Mouse (Mus musculus): Measurements from ENCODE around the gene Phf12.

The Phf12 gene

DNA sequence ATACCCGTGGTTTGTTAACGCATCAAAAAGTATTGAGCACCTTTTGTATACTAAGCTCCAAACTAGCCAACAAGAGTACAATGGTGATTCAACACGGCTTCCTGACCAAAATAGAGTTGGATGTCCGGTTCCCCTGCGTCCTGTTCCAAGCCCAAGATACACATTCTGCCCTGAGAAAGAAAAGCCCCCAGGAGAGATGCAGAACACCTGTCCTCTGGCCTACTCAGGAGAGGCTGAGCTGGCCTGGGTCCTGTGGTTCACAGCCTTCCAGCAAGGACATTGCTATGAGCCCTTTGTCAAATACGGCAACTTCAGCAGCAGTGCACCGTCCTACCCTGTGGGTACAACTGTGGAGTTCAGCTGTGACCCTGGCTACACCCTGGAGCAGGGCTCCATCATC, 9.0 kb upstream of the Phf12 start:
- no peak for DNase-seq

- no peak for DNase-seq
Measured at GRCm38 (mm10) chr11:77974325-77974724, 8.2 kb upstream of the Phf12 start.

- DNase-seq: no peak
Measured at GRCm38 (mm10) chr11:77975873-77976272, 6.7 kb upstream of the Phf12 start.

DNA sequence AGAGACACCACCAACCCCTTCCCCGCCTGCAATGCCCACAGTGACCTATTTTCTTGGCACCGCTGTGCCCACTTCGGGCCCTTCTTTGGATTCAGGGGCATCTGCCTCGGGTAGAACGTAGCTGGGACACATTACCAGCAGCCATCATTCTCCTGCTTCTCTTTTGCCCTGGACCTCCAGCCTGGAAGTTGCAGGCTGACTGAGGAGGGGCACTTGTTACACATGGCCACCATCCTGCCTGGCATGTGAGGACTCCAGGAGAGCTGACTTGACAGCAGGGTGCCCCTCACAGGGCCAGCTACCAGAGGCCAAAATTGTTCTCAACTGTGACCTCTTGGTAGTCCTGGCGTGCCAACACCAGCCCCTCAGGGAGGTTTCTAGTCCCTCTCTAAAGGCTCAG, 4.4 kb upstream of the Phf12 start:
- no peak for DNase-seq

- DNase-seq: no peak
Measured at GRCm38 (mm10) chr11:77979221-77979809, 3.2 kb upstream of the Phf12 start.

DNA sequence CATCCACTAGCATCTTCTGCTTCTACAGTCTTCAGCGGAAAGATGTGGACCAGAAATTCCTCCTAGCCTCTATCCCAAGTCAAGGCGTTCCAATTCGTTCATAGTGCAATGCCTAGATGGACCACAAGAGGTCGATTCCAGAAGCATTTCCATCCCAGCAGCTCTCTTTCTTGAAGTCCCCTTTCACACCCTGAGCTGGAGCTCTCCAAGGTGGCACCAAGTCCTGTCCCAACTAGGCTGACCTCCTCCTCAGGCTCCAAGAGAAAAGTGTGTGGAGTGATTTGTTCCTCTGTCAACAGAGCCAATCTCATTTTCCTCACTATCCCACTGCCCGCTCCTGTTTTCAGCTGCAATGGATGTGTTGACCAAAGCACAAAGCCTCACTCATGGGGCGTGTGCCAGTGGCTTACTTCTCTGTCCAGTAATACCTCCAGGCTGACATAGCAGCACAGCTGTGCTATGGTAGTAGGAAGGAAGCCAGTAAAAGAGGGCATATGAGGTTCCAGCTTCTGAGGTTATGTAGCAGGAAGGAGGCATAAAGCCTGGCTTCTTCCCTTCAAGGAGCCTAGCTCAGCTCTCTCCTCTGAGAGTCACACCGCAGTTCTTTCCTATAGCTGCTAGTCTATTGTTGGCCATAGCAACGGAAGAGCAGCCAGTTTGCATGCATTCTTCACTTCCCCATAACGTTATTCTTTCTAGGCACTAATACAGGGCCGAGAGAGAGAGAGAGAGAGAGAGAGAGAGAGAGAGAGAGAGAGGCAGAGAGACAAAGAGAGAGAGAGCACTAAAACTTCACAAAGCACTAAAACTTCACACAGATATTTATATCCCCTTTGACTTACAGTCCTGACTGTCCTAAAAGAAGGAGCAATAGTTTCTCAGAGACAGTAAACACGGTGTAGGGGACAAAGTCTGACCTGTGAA, 2.0 kb upstream of the Phf12 start:
- DNase-seq: peak; percentile 76

DNA sequence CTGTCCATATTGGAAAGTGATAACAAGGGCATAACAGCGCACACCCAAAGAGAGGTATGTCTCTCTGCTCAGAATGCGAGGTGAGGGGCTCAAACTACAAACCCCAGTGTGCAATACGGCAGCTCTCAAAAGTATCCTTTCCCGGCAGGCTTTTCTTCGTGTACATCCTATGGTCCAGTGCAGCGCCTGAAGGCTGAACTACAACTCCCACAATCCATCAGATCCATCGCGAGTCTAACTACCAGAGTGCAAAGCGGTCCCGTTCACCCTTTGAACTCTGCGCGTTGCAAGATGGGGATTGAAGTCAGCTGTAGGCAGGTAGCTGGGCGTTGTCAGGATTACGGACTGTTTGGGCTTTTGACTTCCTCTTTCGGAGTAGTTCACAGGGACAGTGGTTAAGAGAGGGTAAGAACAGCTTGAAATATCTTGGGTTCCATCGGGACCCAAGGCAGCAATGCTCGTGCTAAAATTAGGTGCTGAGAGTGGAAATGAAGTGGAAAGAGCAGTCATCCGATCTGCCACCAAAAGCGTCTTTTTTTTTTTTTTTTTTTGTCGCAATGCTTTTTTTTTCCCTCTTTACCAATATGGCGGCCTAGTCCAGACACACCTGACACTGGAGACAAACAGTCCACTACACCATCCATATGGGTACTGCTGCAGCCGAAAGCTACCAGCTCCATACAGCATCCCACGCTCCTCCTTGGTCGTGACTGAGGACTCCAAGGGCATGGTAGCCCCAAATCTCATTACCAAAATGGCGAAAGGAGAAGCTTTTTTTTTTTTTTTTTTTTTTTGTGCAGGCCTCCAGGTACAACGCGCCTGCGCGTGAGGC, 729 bp upstream of the Phf12 start:
- DNase-seq: peak; percentile 98

DNA sequence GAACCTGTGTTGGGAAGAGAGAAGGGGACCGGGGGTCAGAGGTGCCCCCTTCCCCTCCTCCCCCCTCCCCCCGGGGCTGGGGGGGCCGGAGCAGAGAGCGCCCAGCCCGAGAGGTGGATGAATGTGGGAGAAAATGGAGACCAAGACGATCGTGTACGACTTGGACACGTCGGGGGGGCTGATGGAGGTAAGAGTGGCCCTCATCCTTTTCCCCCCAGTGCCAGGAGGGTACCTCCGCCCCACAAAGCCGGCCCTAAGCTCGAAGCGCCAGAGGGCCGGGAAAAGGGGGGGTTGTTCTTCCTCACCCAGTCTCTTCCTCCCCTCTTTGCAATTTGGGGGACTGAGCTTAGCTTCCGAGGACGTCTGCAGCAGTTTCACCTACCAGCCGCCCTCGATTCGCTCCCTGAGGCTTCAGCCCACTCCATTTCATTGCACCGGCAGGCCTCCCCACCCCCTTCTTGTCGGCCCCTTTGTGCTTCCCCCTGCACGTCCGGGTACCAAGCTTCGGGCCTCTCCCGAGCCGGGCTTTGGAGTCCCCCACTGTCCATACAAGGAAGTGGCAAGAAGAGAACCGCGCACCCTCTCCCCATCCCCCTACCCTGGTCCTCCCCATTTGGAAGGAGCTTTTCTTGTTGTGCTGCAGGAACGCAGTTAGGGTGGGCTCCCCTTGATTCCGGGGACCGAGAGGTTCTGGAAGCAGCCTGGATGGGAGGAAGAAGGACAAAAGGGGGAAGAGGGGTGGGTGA, 810 bp downstream of the Phf12 start:
- peak; percentile 57 for DNase-seq

GRCm38 (mm10) chr11:77983937-77984835, 1.6 kb downstream of the Phf12 start:
- peak; percentile 80 for DNase-seq

GRCm38 (mm10) chr11:77984836-77985231, 2.3 kb downstream of the Phf12 start:
- peak; percentile 73 for DNase-seq

GRCm38 (mm10) chr11:77985541-77986065, 3.0 kb downstream of the Phf12 start:
- DNase-seq: no peak

- DNase-seq: no peak
Measured at GRCm38 (mm10) chr11:77989071-77989690, 6.6 kb downstream of the Phf12 start.

DNA sequence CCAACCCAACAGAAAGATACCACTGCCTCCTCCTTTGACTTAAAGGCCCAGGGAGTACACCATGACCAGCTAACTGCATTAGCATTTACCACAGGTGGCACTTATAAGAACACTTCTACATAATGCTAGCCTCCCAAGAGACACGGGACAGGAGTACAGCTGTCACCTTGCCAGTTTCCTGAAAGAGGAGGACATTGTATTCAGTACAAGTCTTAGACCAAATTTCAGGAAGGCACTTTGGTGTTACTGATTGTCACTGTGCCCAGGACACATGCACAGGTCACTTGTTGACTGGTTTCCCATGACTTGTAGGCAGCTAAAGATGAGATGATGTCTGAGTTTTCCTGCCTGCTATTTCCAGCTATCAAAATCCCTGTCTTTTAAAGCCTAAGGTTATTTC, 13.0 kb downstream of the Phf12 start:
- peak; percentile 18 for DNase-seq

DNA sequence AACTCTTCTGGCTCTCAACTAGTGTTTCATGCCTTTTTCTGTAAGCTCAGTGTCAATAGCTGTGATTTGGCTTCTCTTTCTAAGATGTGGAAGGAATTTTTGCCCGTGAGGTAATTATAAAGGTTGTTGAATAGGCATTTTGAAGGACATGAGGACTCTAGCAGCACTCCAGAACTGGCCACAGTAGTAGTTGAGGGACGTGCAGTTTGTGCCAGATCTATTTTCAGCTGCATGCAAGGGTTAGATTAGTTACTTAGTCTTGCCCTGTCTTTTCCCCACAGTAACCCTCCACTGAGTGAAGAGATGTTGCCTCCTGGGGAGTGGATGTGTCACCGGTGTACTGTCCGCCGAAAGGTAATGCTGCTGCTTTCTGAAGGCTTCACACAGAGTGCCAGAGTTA, 23.9 kb downstream of the Phf12 start:
- DNase-seq: no peak

DNA sequence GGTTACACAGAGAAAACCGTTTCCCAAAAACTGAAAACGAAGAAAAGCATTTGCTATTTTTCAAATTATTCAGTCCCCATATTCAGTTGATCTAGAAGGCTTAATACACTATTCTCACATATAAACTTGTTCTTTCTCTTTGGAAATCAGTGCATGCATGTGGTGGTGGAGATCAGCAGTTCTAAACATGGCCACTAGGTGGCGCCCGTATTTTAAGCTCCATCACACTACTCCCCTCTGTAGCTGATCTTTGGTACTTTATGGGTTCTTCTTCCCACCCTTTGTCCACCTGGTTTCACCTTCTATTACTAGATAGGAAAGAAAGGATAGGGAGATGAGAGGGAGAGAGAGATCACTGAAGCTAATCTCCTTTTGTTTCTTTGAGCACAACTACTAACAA, 37.1 kb downstream of the Phf12 start:
- peak; percentile 81 for DNase-seq

DNA sequence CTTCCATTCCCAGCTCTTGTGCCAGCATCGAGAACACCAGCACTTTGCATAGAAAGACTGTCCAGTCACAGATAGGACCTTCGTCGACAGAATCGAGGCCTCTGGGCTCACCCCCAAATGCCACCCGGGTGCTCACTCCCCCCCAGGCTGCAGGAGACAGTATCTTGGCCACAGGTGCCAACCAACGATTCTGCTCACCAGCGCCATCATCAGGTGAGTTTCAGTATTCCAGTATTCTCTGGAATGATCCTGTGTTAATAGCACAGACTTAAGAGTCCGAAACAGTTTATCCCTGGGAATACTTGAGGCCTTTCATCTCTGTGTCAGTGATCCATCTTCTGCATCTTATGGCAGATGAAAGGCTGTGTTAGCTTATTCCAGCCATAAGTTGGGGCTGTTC, 41.1 kb downstream of the Phf12 start:
- no peak for DNase-seq

- no peak for DNase-seq
Measured at GRCm38 (mm10) chr11:78029240-78029639, 46.7 kb downstream of the Phf12 start.

- no peak for DNase-seq
Measured at GRCm38 (mm10) chr11:78030600-78030999, 48.0 kb downstream of the Phf12 start.

DNA sequence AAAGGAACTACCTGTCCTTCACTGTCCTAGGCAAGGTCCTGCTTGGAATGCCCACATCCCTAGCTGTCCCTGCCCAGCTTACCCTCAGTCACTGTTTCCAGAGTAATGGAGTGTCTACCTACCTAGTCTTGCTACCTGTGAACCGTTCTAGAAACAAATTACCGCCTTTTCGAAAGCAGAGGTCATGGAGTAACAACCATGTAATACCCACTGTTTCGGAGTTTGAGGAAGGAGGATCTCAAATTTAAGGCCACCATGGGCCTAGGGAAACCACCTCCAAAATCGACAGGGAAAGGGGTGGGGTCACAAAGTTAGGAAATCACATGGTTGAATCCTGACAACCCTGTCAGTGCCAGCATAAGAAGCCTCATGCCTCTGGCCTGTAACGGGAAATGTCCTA, 48.8 kb downstream of the Phf12 start:
- no peak for DNase-seq

DNA sequence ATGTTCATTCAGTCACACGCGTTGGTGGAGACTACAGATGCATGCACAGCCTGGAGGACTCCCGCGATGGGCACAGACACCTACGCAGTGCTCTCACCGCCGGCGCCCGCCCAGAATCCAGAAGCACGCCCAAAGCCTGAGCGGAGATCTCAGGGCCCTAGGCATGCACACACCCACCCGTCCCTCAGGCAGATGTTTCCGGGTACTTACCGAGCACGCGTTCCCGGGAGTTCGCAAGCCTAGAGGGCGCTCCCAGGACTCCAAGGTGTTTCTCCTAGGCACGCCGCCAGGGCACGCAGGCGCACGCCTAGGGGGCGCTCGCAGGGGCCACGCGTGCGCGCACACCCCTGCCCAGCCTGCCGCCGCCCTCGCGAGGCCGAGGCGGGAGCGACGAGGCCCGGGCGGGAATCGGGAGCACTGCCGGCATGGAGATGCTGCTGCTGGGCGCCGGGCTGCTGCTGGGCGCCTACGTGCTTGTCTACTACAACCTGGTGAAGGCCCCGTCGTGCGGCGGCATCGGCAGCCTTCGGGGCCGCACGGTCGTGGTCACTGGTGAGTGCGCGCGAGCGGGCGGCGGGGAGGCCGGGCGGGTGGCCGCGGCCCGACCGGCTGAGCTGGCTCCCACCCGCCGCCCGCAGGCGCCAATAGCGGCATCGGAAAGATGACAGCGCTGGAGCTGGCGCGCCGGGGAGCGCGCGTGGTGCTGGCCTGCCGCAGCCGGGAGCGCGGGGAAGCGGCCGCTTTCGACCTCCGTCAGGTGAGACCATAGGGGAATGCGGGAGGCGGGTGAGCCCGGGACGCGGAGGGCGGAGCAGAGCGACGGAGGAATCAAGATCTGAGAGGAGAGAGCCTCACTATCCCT, 49.6 kb downstream of the Phf12 start, which contains the start of gene Dhrs13:
Gene Dhrs13, plus strand, starts transcription at position 334 of the 862 bp plus-strand sequence.
- peak; percentile 96 for DNase-seq
